Mouse (Mus musculus) mouse trophoblast stem cell (cell line): Measurements from ENCODE around the gene Gapvd1.
"Not testable (repeated sequence)": the region's sequence is repeated elsewhere in the genome, so short reads cannot be mapped to it uniquely, and the experiment has no call there.

Source experiments
- in situ Hi-C, 2 experiments: fragments of 300-500 bp; cut with MseI, MboI; formaldehyde crosslinking; loops; 2 replicates in 1 of 2; 3 replicates in 1 of 2; pipeline ENCODE4 v1.15.1; 2025

Gene Gapvd1

GRCm38 (mm10) chr2:34754551-34755358 lies at the start of gene Gapvd1:
Gene Gapvd1, minus strand, starts transcription at chr2:34755232.
- in situ Hi-C loops = no loop called here

- in situ Hi-C loops = no loop called here
Observed at GRCm38 (mm10) chr2:34804815-34805214, 49.8 kb upstream of the Gapvd1 start.

- in situ Hi-C loops = no loop called here
Observed at GRCm38 (mm10) chr2:34804172-34804571, 49.1 kb upstream of the Gapvd1 start.

GRCm38 (mm10) chr2:34803746-34804145 lies 48.7 kb upstream of the Gapvd1 start:
- in situ Hi-C loops = no loop called here

GRCm38 (mm10) chr2:34802565-34803245 lies 47.7 kb upstream of the Gapvd1 start:
- in situ Hi-C loops = not testable (repeated sequence)

- in situ Hi-C loops = no loop called here
Observed at GRCm38 (mm10) chr2:34801516-34802482, 46.8 kb upstream of the Gapvd1 start.

- in situ Hi-C loops = no loop called here
Observed at GRCm38 (mm10) chr2:34800371-34800770, 45.3 kb upstream of the Gapvd1 start.

- in situ Hi-C loops = no loop called here
Observed at GRCm38 (mm10) chr2:34799357-34800256, 44.6 kb upstream of the Gapvd1 start, which contains the start of gene Rabepk. Gene Rabepk, minus strand, starts transcription at chr2:34799912.

- in situ Hi-C loops = no loop called here
Observed at GRCm38 (mm10) chr2:34795426-34795825, 40.4 kb upstream of the Gapvd1 start.

- in situ Hi-C loops = no loop called here
Observed at GRCm38 (mm10) chr2:34794511-34794910, 39.5 kb upstream of the Gapvd1 start.

GRCm38 (mm10) chr2:34792543-34792942 lies 37.5 kb upstream of the Gapvd1 start:
- in situ Hi-C loops = not testable (repeated sequence)

GRCm38 (mm10) chr2:34790282-34790681 lies 35.2 kb upstream of the Gapvd1 start:
- in situ Hi-C loops = no loop called here

GRCm38 (mm10) chr2:34784085-34784484 lies 29.1 kb upstream of the Gapvd1 start:
- in situ Hi-C loops = no loop called here

GRCm38 (mm10) chr2:34783064-34784020 lies 28.3 kb upstream of the Gapvd1 start:
- in situ Hi-C loops = no loop called here

- in situ Hi-C loops = no loop called here
Observed at GRCm38 (mm10) chr2:34777237-34777868, 22.3 kb upstream of the Gapvd1 start.

- in situ Hi-C loops = no loop called here
Observed at GRCm38 (mm10) chr2:34774493-34774892, 19.5 kb upstream of the Gapvd1 start.

- in situ Hi-C loops = no loop called here
Observed at GRCm38 (mm10) chr2:34773673-34774072, 18.6 kb upstream of the Gapvd1 start.

GRCm38 (mm10) chr2:34772252-34773235 lies 17.5 kb upstream of the Gapvd1 start:
- in situ Hi-C loops = no loop called here
